Mouse (Mus musculus) kidney, adult 2 months (tissue): ENCODE data around the gene Phospho1.

Source experiments
- CTCF ChIP-seq: fragments of 200-500 bp; conservative IDR thresholded peaks from 2 replicates; pipeline ENCODE4 v1.5.1; 2011; ENCODE audit warnings: low read depth, mild to moderate bottlenecking, control low read depth, low read length, moderate library complexity, mixed read lengths; ENCODE audit not compliant: insufficient read depth, insufficient read length
- POLR2A ChIP-seq: fragments of 200-500 bp; IDR thresholded peaks from one replicate; pipeline ENCODE4 v1.6.1; 2011; ENCODE audit warnings: low read depth, low read length, control low read depth

DNA sequence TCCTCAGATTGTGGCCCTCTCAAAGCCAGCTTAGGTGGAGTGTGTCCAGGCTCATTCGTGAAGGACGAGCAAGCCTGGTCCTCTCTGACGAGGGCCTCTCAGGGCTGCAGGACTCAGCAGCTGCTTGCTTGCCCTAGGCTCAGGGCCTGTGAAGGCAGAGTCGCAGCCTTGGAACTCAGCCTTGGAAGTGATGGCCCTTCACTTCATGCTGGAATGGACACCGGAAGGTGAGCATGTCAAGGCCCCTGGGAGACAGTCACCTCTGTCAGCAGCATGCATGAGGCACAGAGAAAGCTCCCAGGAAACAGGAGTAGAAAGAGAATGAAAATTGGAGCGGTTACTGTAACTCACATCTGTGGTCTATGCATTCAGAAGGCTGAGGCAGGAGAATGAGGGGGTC is 12.6 kb upstream of the Phospho1 start:
- no peak for TF ChIP-seq CTCF
- no peak for TF ChIP-seq POLR2A
